Mouse (Mus musculus): ENCODE data around the gene Snx25. TPM values are rescaled to one million over a fixed set of nuclear protein-coding genes. Genes with fewer than 3 reads are reported as not detected.

The Snx25 gene
- 3.1 and 3.3 TPM in 2 replicates for polyA plus RNA-seq (2012; rRNA removed; ENCODE audit: low replicate concordance)

GRCm38 (mm10) chr8:46152064-46153031, at the start of gene Snx25:
Gene Snx25, minus strand, starts transcription at chr8:46152159.

GRCm38 (mm10) chr8:46151202-46152062, 527 bp downstream of the Snx25 start, which contains the start of gene Cfap97:
Gene Cfap97, plus strand, starts transcription at chr8:46151771.

GRCm38 (mm10) chr8:46005596-46005995, 146.4 kb downstream of the Snx25 start, which contains the start of gene Ankrd37:
Gene Ankrd37, minus strand, starts transcription at chr8:46005707.

GRCm38 (mm10) chr8:45999138-45999783, 152.7 kb downstream of the Snx25 start, which contains the start of gene Lrp2bp:
Gene Lrp2bp, plus strand, starts transcription at chr8:45999303.

Other genes with a start within 250 kb of the Snx25 start
- not detected in 2 replicates for gene Ccdc110, start 217.5 kb downstream of the Snx25 start, polyA plus RNA-seq (2012; rRNA removed; ENCODE audit: low replicate concordance)
- gene 1700029J07Rik, start 176.9 kb downstream of the Snx25 start, polyA plus RNA-seq (2012; rRNA removed; ENCODE audit: low replicate concordance), result 0.26 and 0.66 TPM in 2 replicates
- gene Ufsp2, start 176.6 kb downstream of the Snx25 start, polyA plus RNA-seq (2012; rRNA removed; ENCODE audit: low replicate concordance), result 6.6 and 21.7 TPM in 2 replicates
- 0.04 and 1.5 TPM in 2 replicates for gene Lrp2bp, start 152.9 kb downstream of the Snx25 start, polyA plus RNA-seq (2012; rRNA removed; ENCODE audit: low replicate concordance)
- 1.8 and 2.9 TPM in 2 replicates for gene Ankrd37, start 146.5 kb downstream of the Snx25 start, polyA plus RNA-seq (2012; rRNA removed; ENCODE audit: low replicate concordance)
- gene Cfap97, start 388 bp downstream of the Snx25 start, polyA plus RNA-seq (2012; rRNA removed; ENCODE audit: low replicate concordance), result 3.2 and 7.5 TPM in 2 replicates
- gene Slc25a4, start 59.1 kb upstream of the Snx25 start, polyA plus RNA-seq (2012; rRNA removed; ENCODE audit: low replicate concordance), result 292 and 804 TPM in 2 replicates
- gene Helt, start 142.5 kb upstream of the Snx25 start, polyA plus RNA-seq (2012; rRNA removed; ENCODE audit: low replicate concordance), result 0.49 TPM in 1 of 2 replicates, not detected in the other

Measured in mammary gland, adult 2 months (tissue).